Mouse (Mus musculus) right cerebral cortex, adult 2 months (tissue): ENCODE data around the gene Gm10778.

Source experiments
- DNase-seq, 2 experiments: peaks; one replicate each; pipeline ENCODE4 v3.0.0; 2021 to 2022; ENCODE audit warnings: low spot score in 2 of 2

Gm10778 gene

DNA sequence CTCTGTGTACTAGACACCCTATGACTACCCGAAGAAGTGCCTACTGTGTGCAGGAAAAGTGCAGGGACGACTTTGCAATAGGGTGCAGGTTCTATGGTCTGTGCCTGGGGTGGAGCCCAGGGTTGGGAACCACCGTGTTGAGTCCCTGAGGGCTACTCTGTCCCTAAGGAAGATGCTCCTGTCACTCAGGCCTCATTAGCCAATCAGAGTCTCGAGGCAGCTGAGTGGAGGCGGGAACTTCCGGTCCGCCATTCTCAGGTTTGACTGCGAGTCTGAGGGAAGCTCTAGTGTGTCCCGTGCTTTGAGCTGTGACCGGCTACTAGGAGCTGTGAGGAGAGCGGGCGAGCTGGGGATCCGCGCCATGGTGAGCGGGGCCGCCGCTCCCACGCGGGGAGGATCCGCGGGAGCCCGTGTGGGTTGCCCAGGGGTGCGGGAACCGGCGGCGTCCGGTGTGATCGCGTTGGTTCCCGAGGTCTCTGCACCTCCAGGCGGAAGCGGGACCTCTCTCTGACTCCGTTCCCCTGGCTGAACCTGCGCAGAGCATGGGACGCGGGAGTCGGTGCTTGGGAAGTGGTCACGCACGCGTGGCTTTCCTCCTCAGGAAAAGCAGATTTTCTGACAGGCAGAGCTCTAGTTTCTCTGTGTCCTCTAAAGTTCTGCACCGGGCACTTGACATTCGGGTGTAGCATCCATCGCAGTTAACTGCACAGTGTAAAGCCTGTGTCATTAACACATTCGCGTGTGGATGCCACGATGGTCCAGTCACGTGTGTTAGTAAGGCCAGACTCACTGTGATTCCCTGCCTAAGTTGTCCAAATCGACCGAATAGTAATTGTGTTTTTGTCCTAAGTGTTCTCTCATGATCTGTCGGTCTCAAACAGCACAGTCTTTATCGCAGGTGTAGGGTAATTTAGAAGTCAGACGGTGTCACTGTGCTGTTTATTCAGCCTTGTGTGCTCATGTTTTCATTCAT, at the start of gene Gm10778:
Gene Gm10778, plus strand, starts transcription at position 257 of the 973 bp plus-strand sequence.
- DNase-seq = peak; percentile 87 to 88

DNA sequence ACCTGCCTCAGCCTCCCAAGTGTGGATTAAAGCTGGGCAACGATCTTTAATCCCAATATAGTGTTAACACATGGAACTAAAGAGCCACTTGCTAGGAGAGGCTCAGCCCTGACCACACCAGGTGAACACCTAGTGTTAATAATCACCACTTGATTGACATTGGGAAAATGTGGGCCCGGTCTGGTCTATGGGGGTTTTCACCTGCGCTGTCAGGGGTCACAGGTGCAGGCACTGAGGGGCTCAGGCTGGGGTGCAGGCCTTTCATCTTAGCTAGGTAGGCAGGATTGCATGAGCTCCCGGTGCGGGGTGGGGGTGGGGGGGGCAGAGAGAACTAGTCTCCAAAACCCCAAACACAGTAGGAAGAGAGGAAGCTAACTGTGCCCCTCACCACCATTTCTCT, 49.2 kb upstream of the Gm10778 start:
- no peak for DNase-seq

DNA sequence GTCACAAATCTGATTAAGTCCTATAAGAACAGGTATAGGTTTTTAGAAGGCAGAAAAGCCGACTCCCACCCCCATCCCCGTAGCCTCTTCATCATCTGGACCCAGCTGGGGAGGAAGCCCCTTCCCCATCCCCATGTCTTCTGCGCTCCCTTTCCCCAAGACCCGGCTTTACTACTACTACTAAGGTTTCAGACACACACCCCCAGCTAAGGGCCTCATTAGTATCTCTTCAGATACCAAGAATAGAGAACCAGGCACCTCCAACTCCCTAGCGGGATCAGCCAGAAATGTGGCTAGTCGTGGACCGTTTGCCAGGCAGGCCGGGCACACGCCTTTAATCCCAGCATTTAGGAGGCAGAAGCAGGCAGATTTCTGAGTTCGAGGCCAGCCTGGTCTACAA, 48.8 kb upstream of the Gm10778 start:
- DNase-seq = no peak

DNA sequence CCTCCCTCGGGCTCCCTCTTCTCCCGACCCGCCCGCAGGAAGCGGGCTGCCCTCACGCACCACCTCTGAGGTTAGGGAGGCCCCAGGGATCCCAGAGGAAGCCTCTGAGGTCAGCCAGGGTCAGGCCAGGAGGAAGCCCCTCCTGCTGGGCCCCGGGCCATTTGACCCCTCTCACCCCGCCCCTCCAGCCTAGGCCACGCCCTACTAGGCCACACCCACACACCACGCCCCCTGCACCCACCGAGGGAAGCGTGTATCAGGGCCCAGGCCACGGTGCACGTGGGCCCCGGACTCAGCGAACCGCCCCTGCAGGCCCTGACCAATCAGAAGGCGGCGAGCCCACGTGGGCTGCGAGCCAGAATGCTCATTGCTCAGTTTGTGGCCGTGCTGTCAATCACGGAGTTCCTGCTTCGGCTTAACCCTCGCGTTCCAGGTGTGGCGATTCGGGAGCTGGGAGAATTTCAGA, 48.1 kb upstream of the Gm10778 start, which contains the start of gene Tle6:
Gene Tle6, minus strand, starts transcription at position 336 of the 466 bp plus-strand sequence.
- DNase-seq = peak; percentile 94 to 95

GRCm38 (mm10) chr10:81601396-81601905, 47.4 kb upstream of the Gm10778 start:
- no peak for DNase-seq

DNA sequence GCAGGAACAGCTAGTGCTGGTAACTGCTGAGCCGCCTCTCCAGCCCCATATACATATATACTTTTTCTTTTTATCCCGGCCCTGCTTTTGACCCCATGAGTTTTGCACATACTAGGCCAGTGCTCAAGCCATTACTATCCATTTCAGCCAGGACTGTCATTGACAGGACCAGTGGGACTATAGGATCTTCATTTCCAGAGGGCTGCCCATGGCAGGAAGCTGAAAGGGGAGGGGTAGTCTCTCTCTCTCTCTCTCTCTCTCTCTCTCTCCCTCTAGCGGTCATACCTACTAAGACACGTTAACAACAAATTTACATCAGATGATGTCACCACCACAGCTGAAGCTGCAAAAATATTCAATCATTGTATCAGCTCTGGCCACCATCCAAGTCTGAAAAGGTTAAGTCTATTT, 46.1 kb upstream of the Gm10778 start:
- peak in 1 of 2 experiments; percentile 30 for DNase-seq

DNA sequence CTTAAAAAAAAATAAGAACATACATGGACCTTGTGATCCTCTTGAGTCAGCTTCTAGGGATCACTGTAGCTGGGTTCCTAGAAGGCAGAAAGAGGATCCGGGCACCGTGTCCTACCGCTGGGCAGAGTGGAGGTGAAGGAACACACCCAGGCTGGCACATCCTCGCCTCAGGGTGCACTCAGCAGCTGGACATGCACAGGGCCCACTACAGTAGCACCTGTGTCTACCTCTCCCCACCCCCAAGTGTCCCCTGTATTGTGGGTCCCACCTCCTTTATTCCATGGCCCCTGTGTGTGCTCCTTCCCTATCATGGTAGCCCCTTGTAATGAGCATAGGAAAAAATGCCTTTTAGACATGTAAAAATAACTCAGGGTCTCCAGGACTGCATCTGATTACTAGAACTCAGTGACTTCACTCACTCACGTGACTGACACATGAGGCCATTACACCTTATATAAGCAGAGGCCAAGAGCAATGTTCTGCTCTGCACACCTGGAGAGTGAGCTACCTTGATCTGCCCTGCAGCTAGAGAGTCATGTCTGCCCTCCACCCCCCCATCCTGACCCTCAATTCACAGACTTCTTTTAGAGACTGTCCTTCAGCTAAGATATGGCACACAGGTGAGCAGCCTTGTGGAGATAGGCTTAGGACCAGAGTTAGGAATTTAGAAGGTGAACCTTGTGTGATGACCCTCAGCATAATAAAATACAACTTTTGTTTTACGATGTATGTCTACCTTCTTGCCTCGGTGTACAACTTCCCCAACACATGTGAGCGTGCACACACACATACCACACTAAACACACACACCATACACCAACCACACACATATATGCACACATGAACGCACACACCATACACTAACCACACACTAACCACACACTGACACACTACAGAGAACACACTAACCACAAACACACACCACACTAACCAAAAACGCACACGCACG, 44.6 kb upstream of the Gm10778 start:
- no peak for DNase-seq

DNA sequence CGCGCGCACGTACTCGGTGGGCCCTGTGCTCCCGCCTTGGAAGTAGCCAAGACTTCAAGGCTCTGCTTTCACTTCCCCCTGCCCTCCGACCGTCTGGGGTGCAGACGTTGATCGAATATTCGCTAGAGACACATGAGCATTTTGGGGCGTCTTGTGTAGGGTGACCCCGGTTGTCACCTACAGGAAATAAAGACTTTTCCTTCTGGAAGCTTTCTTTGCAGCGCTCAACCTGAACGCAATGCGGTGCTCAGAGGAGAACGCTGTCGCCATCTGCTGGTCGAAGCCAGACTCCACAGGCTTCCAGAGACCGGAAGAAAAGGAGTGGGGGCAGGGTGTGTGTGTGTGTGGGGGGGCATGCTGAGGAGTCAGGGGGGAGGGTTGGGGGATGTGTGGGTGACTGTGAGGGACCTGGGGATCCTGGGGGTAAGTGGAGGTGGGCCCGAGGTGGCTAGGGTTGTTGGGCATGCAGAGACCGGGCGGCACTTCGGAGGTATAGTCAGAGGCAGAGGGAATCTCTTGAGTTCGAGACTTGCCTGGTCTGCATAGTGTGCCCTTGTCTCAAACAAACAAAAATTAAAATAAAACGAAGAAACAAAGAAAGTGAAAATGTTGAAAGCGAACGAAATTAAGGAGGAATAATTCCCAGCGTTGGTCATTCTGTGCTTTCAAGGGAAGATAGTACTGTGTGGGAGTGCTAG, 43.7 kb upstream of the Gm10778 start:
- peak; percentile 87 to 92 for DNase-seq

- no peak for DNase-seq
Measured at GRCm38 (mm10) chr10:81605666-81605973, 43.2 kb upstream of the Gm10778 start.

- DNase-seq = peak; percentile 91 to 94
Measured at GRCm38 (mm10) chr10:81605974-81606751, 42.7 kb upstream of the Gm10778 start, which contains the start of gene BC025920. BC025920 (plus strand) TSS chr10:81606270.

- DNase-seq = no peak
Measured at GRCm38 (mm10) chr10:81608308-81608707, 40.6 kb upstream of the Gm10778 start.

- no peak for DNase-seq
Measured at GRCm38 (mm10) chr10:81612779-81613178, 36.1 kb upstream of the Gm10778 start.

- no peak for DNase-seq
Measured at GRCm38 (mm10) chr10:81615486-81615885, 33.4 kb upstream of the Gm10778 start.

DNA sequence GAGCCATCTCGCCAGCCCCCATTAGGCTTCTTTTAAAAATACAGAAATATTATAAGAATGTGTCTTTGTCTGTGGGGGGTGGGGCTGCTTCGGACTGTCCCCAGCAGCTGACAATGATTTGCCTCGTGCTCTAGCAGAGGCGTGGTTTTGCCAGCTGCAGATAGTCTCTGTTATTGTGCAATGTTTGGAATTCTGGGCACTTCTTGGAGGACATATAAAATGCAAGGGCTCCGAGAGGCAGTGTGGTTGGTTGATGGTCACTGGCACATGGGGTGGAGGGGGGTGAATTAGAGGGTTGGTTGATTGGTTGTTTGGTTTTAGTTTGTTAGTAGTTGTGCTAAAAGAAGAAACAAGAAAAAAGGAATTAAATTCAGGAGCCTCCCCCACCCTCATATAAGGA, 28.9 kb upstream of the Gm10778 start:
- DNase-seq = no peak

- DNase-seq = no peak
Measured at GRCm38 (mm10) chr10:81620786-81621185, 28.1 kb upstream of the Gm10778 start.

DNA sequence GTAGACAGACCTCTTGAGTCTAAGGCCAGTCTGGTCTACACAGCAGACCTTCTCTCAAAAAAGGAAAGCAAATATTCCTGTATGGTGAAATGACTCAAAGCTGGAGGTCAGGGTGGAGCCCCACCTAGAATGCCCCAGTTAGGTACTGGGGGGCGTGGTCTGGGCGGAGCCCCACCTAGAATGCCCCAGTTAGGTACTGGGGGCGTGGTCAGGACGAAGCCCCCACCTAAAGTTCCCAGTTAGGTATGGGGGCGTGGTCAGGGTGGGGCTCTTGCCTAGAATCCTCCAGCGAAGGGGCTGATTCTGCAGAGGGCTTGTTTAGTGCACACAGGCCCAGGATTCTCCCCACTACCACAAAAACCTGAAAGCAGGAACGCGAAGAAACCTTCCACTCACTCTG, 25.4 kb upstream of the Gm10778 start:
- DNase-seq = no peak

DNA sequence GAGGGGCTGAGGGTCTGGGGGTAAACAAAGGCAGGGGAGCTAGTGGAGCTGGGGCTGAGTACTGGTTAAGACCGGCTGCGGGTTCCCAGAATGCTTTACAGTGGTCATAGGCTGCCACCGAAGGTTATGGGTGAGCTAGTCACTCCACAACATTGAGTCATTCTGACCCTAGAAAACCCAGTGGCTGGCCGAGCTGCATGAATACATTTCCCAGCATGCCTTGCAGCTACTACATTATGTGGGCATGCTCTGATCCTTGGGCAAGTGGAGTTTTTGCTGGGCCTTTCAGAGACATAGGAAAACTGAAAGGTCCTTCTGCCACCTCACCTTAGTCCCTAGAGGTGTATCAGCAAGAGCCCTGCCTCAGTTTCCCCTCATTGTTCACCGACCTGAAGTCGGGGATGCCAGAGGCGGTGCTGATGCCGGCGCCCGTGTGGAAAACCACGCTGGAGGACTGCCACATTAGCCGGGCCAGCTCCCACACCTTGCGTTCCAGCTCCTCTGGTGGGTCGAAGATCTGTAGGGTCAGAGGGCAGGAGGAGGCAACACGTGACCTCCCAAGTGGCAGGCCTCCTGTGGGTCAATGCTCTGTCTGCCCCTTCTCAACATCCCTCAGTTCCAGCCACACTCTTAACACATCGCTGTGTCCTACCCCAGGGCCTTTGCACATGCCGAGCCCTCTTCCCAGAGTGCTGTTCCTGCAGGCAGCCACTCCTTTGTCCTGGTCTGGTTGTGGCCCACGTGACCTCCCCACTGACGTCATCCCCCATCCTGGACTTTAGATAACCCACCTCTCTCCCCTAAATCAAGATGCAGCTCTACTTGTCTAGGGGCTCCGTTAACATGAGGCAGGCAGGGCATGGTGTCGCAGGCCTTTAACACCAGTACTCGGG, 22.5 kb upstream of the Gm10778 start:
- no peak for DNase-seq

GRCm38 (mm10) chr10:81626994-81627835, 21.6 kb upstream of the Gm10778 start, which contains the start of gene Sirt6:
Sirt6 (minus strand) TSS chr10:81627797.
- DNase-seq = peak; percentile 92 to 94
